Mouse (Mus musculus) liver, adult 10 weeks (tissue): ENCODE results near the gene Acadm. TPM values are rescaled to one million over a fixed set of nuclear protein-coding genes. Genes with fewer than 3 reads are reported as not detected.

Experiments used
- polyA plus RNA-seq: library from polyadenylated mRNA; stranded (reverse); fragments of 350-450 nt; fragmentation: Illumina TruSeq; extraction: RNeasy Lipid Tissue Mini Kit (QIAGEN cat#74804); gene quantifications from one replicate; pipeline ENCODE4 v1.2.3, GENCODE M21; 2014; ENCODE audit warnings: low read depth, low replicate concordance

The Acadm gene
- 399 TPM for polyA plus RNA-seq

DNA sequence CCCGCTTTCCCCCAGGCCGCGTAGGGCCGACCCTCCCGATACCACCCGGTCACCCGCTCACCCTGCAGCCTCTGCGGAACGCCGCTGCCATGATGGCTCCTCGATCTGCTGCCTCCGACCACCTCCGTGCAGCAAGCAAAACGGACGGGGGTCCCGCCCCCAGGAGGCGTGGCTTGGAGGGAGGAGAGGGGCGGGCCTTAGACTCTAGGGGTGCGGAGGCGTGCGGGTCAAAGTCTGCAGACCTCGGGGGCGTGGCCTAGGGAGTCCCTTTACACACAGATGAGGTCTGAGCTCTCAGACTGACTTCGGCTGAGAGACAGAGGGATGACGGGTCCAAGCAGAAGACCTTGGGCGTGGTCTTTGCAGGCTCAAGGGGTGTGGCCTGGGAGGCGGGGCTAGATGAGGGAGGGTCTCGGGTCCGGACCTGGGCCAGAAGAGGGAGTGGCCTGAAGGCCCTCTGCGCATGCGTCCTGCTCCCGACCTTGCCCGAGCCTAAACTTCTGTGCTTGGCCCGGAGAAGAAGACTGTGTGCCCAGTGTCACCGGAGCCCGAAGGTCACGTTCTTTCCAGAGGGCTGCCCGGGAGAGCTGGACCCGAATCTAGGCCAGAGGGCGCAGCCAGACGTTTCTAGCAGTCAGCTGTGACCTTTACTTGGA, at the start of gene Acadm:
TSS of gene Acadm (minus strand) at position 298 of the 656 bp plus-strand sequence.

GRCm38 (mm10) chr3:153973171-153973948, 28.9 kb upstream of the Acadm start, which contains the start of gene Slc44a5:
Gene Slc44a5, plus strand, starts transcription at chr3:153973436.

GRCm38 (mm10) chr3:153912546-153913509, 31.6 kb downstream of the Acadm start, which contains the start of gene Rabggtb:
Gene Rabggtb, minus strand, starts transcription at chr3:153913009.

GRCm38 (mm10) chr3:153906136-153906871, 38.1 kb downstream of the Acadm start, which contains the start of gene Msh4:
Gene Msh4, minus strand, starts transcription at chr3:153906138.

Other genes starting within 250 kb of the Acadm start
- 2.0 TPM for gene St6galnac3, start 219.5 kb downstream of the Acadm start, polyA plus RNA-seq
- gene Asb17, start 100.4 kb downstream of the Acadm start, polyA plus RNA-seq = not detected
- gene Msh4, start 38.5 kb downstream of the Acadm start, polyA plus RNA-seq = not detected
- 65.9 TPM for gene Rabggtb, start 31.6 kb downstream of the Acadm start, polyA plus RNA-seq
- not detected for gene Slc44a5, start 28.8 kb upstream of the Acadm start, polyA plus RNA-seq